In the genomic region with DNA sequence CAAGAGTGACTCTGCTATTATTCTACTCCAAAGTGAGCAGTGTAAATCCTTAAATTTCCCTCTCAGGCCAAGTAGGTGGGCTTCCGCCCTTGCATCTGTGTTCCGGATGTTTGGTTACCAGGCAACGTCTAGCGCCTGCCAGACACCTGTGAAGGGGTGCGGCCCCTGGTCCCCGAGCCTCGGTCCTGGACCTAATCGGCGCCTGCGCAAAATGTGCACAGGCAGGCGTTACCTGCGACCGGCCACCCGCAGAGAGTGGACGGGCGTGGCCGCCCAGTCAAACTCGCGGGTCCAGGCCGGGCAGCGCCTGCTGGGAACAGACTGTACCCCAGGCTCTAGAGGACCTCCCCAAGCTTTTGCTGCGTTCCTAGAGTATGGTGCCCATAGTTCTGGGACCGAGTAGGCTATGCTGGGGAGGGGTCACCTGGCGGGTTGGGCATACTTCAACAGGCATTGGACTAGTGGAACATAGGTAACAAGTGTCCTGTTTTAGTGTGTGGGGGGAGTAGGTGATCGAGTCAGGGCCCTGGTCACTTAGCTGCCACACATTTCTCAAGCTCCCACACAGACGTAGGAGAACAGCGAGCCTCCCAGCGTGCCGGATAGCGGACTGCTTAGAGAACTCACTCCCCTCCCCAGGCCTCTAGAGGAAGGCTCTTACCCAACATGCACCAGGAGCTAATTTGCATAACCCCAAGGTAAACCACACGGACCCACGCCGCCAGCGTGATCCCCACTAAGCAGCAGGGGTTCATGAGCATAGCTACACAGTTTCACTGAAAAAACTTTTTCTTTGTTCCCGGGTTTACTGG, we compare ENCODE assay signal across 8 mouse cellular contexts.
DNase-seq lines count a peak whose midpoint lies in the region; ATAC-seq and TF ChIP-seq lines count a peak whose summit lies in the region.

No protein-coding gene starts in this region.

- intact Hi-C loops in gastrocnemius, adult 2 months (cut with DNase I) = loop anchor here (10.0 kb wide), 1 partner anchor 292 kb away; no protein-coding TSS in a partner anchor
- intact Hi-C loops in left cerebral cortex, adult 2 months (cut with DNase I) = loop anchor here (1.0 to 10.0 kb wide), 4 partner anchors 96 to 292 kb away; partner anchors contain the start of genes Akap6 and Arhgap5

- no peak for TF ChIP-seq CTCF in gastrocnemius, adult 2 months (IDR thresholded peaks at IDR 0.05)
- TF ChIP-seq CTCF in hindbrain, postnatal 0 days (IDR thresholded peaks at IDR 0.05; ENCODE audit: low read depth) = no peak
- no peak for TF ChIP-seq CTCF in left cerebral cortex, adult 2 months (IDR thresholded peaks at IDR 0.05)

- no peaks in the 10 kb centered on the region for H3K27me3 ChIP-seq in hindbrain, postnatal 0 days (ENCODE audit: insufficient read depth, low read length)
- H3K27me3 ChIP-seq in megakaryocyte, embryonic 14.5 days (replicated peaks) = no peaks in the 10 kb centered on the region

- H3K4me2 ChIP-seq in hindbrain, postnatal 0 days (ENCODE audit: low read depth, low read length) = peak overlapping the region; percentile 69

- peak overlapping the region; percentile 88 for H3K9ac ChIP-seq in hindbrain, postnatal 0 days (replicated peaks; ENCODE audit: low read length)

- peak; percentile 80 for DNase-seq in WW6 (ENCODE audit: low read depth, low spot score)
- DNase-seq in cerebellum, postnatal 4 days (ENCODE audit: low spot score in 2 of 2) = peak; percentile 55 to 78
- DNase-seq in gastrocnemius, adult 2 months = peak; percentile 84
- peak; percentile 94 for DNase-seq in hindbrain, postnatal 0 days (ENCODE audit: low spot score)
- DNase-seq in left cerebral cortex, adult 2 months (ENCODE audit: extremely low spot score in 1 of 2, low spot score in 2 of 2) = peak; percentile 82 to 83
- peak; percentile 92 to 93 for DNase-seq in right cerebral cortex, postnatal 10 days (ENCODE audit: low spot score in 2 of 2)
- DNase-seq in urinary bladder, postnatal 25 days (ENCODE audit: low spot score) = peak; percentile 76

- ATAC-seq in hindbrain, postnatal 0 days = peak; percentile 90

- H3K9me3 ChIP-seq in hindbrain, postnatal 0 days (ENCODE audit: low read length) = no peaks in the 10 kb centered on the region
- H3K9me3 ChIP-seq in megakaryocyte, embryonic 14.5 days = peaks cover 15% of the 10 kb centered on the region

- 0% methylated on average over 35 of the region's 35 CpGs for WGBS in hindbrain, postnatal 0 days

- H3K36me3 ChIP-seq in hindbrain, postnatal 0 days (ENCODE audit: insufficient read depth, low read length) = no peaks in the 10 kb centered on the region
- no peaks in the 10 kb centered on the region for H3K36me3 ChIP-seq in megakaryocyte, embryonic 14.5 days (replicated peaks; ENCODE audit: low read length)

- H3K27ac ChIP-seq in gastrocnemius, adult 2 months = peak overlapping the region; percentile 100
- H3K27ac ChIP-seq in hindbrain, postnatal 0 days = peak overlapping the region; percentile 96
- H3K27ac ChIP-seq in left cerebral cortex, adult 2 months = peak overlapping the region; percentile 99

- H3K4me3 ChIP-seq in gastrocnemius, adult 2 months = peak overlapping the region; percentile 85
- peak overlapping the region; percentile 87 for H3K4me3 ChIP-seq in hindbrain, postnatal 0 days (ENCODE audit: low read length)
- H3K4me3 ChIP-seq in left cerebral cortex, adult 2 months = peak overlapping the region; percentile 61
- peak overlapping the region; percentile 94 for H3K4me3 ChIP-seq in megakaryocyte, embryonic 14.5 days (replicated peaks)

- 0 out of 2 replicates have a peak, but pooled peaks cover 3% of the 10 kb centered on the region for H3K4me1 ChIP-seq in hindbrain, postnatal 0 days (ENCODE audit: insufficient read depth, low read length)
- peaks cover 30% of the 10 kb centered on the region for H3K4me1 ChIP-seq in megakaryocyte, embryonic 14.5 days

Comparison
In these comparisons a context has a peak if more than half of its experiments do, and no peak if none do; other contexts are left out.
1. Peak in every context shown above with its lines: DNase-seq, ATAC-seq, H3K4me3 ChIP-seq and H3K27ac ChIP-seq.